Mouse (Mus musculus): ENCODE data around the gene Aarsd1. TPM values are rescaled to one million over a fixed set of nuclear protein-coding genes. Genes with fewer than 3 reads are reported as not detected.
"Not testable (repeated sequence)": the region's sequence is repeated elsewhere in the genome, so short reads cannot be mapped to it uniquely, and the experiment has no call there.

The Aarsd1 gene
- total RNA-seq, 2 experiments from 2014 or later, result 17.4 to 17.6 TPM

- DNase-seq, result no peak
Observed at GRCm38 (mm10) chr11:101378926-101379325, 38.5 kb downstream of the Aarsd1 start.

- not testable (repeated sequence) for DNase-seq
Observed at GRCm38 (mm10) chr11:101378196-101378595, 39.2 kb downstream of the Aarsd1 start.

- no peak for DNase-seq
Observed at GRCm38 (mm10) chr11:101374421-101374938, 42.9 kb downstream of the Aarsd1 start.

GRCm38 (mm10) chr11:101370141-101370540 lies 47.3 kb downstream of the Aarsd1 start:
- DNase-seq, result no peak

- DNase-seq, result no peak
Observed at GRCm38 (mm10) chr11:101367326-101367935, 50.0 kb downstream of the Aarsd1 start, which contains the start of gene G6pc. G6pc (plus strand) TSS chr11:101367561.

GRCm38 (mm10) chr11:101364531-101364931 lies 52.9 kb downstream of the Aarsd1 start:
- DNase-seq, result no peak

- no peak for DNase-seq
Observed at GRCm38 (mm10) chr11:101360651-101361113, 56.7 kb downstream of the Aarsd1 start.

- no peak for DNase-seq
Observed at GRCm38 (mm10) chr11:101359776-101360175, 57.6 kb downstream of the Aarsd1 start.

GRCm38 (mm10) chr11:101357505-101358182 lies 59.8 kb downstream of the Aarsd1 start:
- DNase-seq, result no peak

Small RNA genes lying within 50 kb of the gene (microRNA-seq; reads per million reads assigned to microRNA genes)
- 1.0 to 1.9 reads per million in 2 experiments for gene Mir6929

Other genes with a start within 250 kb of the Aarsd1 start
- gene Cntnap1, start 247.1 kb downstream of the Aarsd1 start, total RNA-seq (2021), result 1 to 10 TPM; 4.2 to 4.3 TPM
- 10 to 100 TPM; 33.2 to 36.7 TPM for gene Plekhh3, start 246.3 kb downstream of the Aarsd1 start, total RNA-seq (2021)
- not detected for gene Ccr10, start 242.2 kb downstream of the Aarsd1 start, total RNA-seq (2021)
- 10 to 100 TPM; 17.2 to 17.7 TPM for gene Ezh1, start 191.2 kb downstream of the Aarsd1 start, total RNA-seq (2021)
- gene Ramp2, start 171.6 kb downstream of the Aarsd1 start, total RNA-seq (2021), result 10 to 100 TPM; 70.5 to 72.8 TPM
- 10 to 100 TPM; 40.1 to 44.3 TPM for gene Vps25, start 163.9 kb downstream of the Aarsd1 start, total RNA-seq (2021)
- gene Wnk4, start 157.0 kb downstream of the Aarsd1 start, total RNA-seq (2021), result 1 to 10 TPM in 1 of 2 experiments, under 1 TPM in 1; 0.35 to 1.4 TPM
- under 1 TPM; 0.14 to 0.18 TPM for gene Cntd1, start 138.6 kb downstream of the Aarsd1 start, total RNA-seq (2021)
- 10 to 100 TPM; 66.3 to 74.5 TPM for gene Coa3, start 138.5 kb downstream of the Aarsd1 start, total RNA-seq (2021)
- 10 to 100 TPM; 74.5 to 76.9 TPM for gene Becn1, start 115.3 kb downstream of the Aarsd1 start, total RNA-seq (2021)
- gene Psme3, start 101.4 kb downstream of the Aarsd1 start, total RNA-seq (2021), result 10 to 100 TPM; 72.4 TPM
- 1 to 10 TPM; 1.7 to 2.3 TPM for gene Aoc2, start 92.6 kb downstream of the Aarsd1 start, total RNA-seq (2021)
- gene Aoc3, start 87.0 kb downstream of the Aarsd1 start, total RNA-seq (2021), result 10 to 100 TPM; 25.2 to 31.0 TPM
- gene G6pc, start 50.1 kb downstream of the Aarsd1 start, total RNA-seq (2021), result under 1 TPM in 1 of 2 experiments, not detected in 1; 0.14 TPM
- 1 to 10 TPM; 3.5 to 5.2 TPM for gene Gm27029, start 7.2 kb upstream of the Aarsd1 start, total RNA-seq (2021)
- gene Rundc1, start 7.5 kb upstream of the Aarsd1 start, total RNA-seq (2021), result 1 to 10 TPM; 6.5 to 6.8 TPM
- gene Ptges3l, start 7.7 kb upstream of the Aarsd1 start, total RNA-seq (2021), result 100 to 1,000 TPM in 1 of 2 experiments, 10 to 100 TPM in 1; 90.6 to 101 TPM
- gene Rpl27, start 24.7 kb upstream of the Aarsd1 start, total RNA-seq (2021), result 10 to 100 TPM; 55.9 to 84.8 TPM
- gene Ifi35, start 30.8 kb upstream of the Aarsd1 start, total RNA-seq (2021), result 1 to 10 TPM; 6.6 to 7.2 TPM
- gene Rnd2, start 47.4 kb upstream of the Aarsd1 start, total RNA-seq (2021), result 1 to 10 TPM; 5.0 to 5.8 TPM
- gene Vat1, start 48.6 kb upstream of the Aarsd1 start, total RNA-seq (2021), result 10 to 100 TPM; 39.4 to 50.2 TPM
- 1 to 10 TPM; 1.9 to 4.6 TPM for gene Brca1, start 134.3 kb upstream of the Aarsd1 start, total RNA-seq (2021)
- gene Nbr1, start 134.5 kb upstream of the Aarsd1 start, total RNA-seq (2021), result 10 to 100 TPM; 73.1 to 81.8 TPM
- gene Tmem106a, start 164.6 kb upstream of the Aarsd1 start, total RNA-seq (2021), result 1 to 10 TPM; 2.4 to 2.9 TPM
- not detected for gene Gm11634, start 181.6 kb upstream of the Aarsd1 start, total RNA-seq (2021)
- gene Rdm1, start 209.6 kb upstream of the Aarsd1 start, total RNA-seq (2021), result 10 to 100 TPM; 18.0 to 20.9 TPM
- 10 to 100 TPM in 1 of 2 experiments, 1 to 10 TPM in 1; 7.1 to 10.7 TPM for gene Arl4d, start 247.9 kb upstream of the Aarsd1 start, total RNA-seq (2021)